Mouse (Mus musculus) myocyte (in vitro differentiated cells): ENCODE measurements around the gene Hcrt. TPM values are rescaled to one million over a fixed set of nuclear protein-coding genes. Genes with fewer than 3 reads are reported as not detected.

Experiments used
- H3K27me3 ChIP-seq: one replicate; pipeline ENCODE4 v1.6.1; 2011; ENCODE audit not compliant: control insufficient read depth, insufficient read depth, insufficient read length
- H3K36me3 ChIP-seq: one replicate; pipeline ENCODE4 v1.6.1; 2011; ENCODE audit not compliant: control insufficient read depth, insufficient read depth
- H3K4me2 ChIP-seq: one replicate; pipeline ENCODE4 v1.6.1; 2011; ENCODE audit warnings: low read depth, control low read depth
- H3K4me3 ChIP-seq: one replicate; pipeline ENCODE4 v1.5.1; 2011; ENCODE audit warnings: mild to moderate bottlenecking, control low read depth, moderate library complexity
- H3K79me2 ChIP-seq: one replicate; pipeline ENCODE4 v1.6.1; 2011; ENCODE audit not compliant: control insufficient read depth, insufficient read depth
- H3ac ChIP-seq: one replicate; pipeline ENCODE4 v1.6.1; 2011; ENCODE audit not compliant: control insufficient read depth, insufficient read length
- CEBPB ChIP-seq: IDR thresholded peaks from 2 replicates; pipeline ENCODE4 v1.6.1; 2011; ENCODE audit warnings: mild to moderate bottlenecking, moderate library complexity; ENCODE audit not compliant: poor library complexity, insufficient read depth, severe bottlenecking
- E2F4 ChIP-seq: IDR thresholded peaks from one replicate; pipeline ENCODE4 v1.6.1; 2011; ENCODE audit warnings: mild to moderate bottlenecking, control low read depth, moderate library complexity; ENCODE audit not compliant: insufficient read depth
- MAX ChIP-seq: IDR thresholded peaks from one replicate; pipeline ENCODE4 v1.6.1; 2011; ENCODE audit warnings: low read depth, mild to moderate bottlenecking, control low read depth
- MYOD1 ChIP-seq, 3 experiments: IDR thresholded peaks; one replicate each; pipeline ENCODE4 v1.6.1; 2011; ENCODE audit warnings: control low read depth in 2 of 3, low read depth in 2 of 3, mild to moderate bottlenecking in 2 of 3, moderate library complexity in 1 of 3; ENCODE audit not compliant: insufficient read length in 2 of 3, control insufficient read depth in 1 of 3
- MYOG ChIP-seq, 3 experiments: IDR thresholded peaks; one replicate each; pipeline ENCODE4 v1.6.1; 2011; ENCODE audit warnings: control low read depth in 2 of 3, low read depth in 2 of 3, mild to moderate bottlenecking in 2 of 3; ENCODE audit not compliant: insufficient read length in 2 of 3, control insufficient read depth in 1 of 3, insufficient read depth in 1 of 3
- POLR2A ChIP-seq: IDR thresholded peaks from one replicate; pipeline ENCODE4 v1.6.1; 2011; ENCODE audit warnings: low read depth, mild to moderate bottlenecking, control low read depth, moderate library complexity; ENCODE audit not compliant: insufficient read length
- POLR2AphosphoS2 ChIP-seq: IDR thresholded peaks from one replicate; pipeline ENCODE4 v1.6.1; 2011; ENCODE audit warnings: low read depth, control low read depth; ENCODE audit not compliant: insufficient read length
- REST ChIP-seq: IDR thresholded peaks from one replicate; pipeline ENCODE4 v1.6.1; 2011; ENCODE audit warnings: mild to moderate bottlenecking, control low read depth, moderate library complexity; ENCODE audit not compliant: insufficient read depth, insufficient read length
- SRF ChIP-seq: IDR thresholded peaks from one replicate; pipeline ENCODE4 v1.6.1; 2011; ENCODE audit warnings: low read depth; ENCODE audit not compliant: control insufficient read depth, insufficient read length
- TCF12 ChIP-seq: IDR thresholded peaks from one replicate; pipeline ENCODE4 v1.6.1; 2011; ENCODE audit warnings: mild to moderate bottlenecking, control low read depth; ENCODE audit not compliant: poor library complexity, insufficient read depth, severe bottlenecking
- TCF3 ChIP-seq: IDR thresholded peaks from one replicate; pipeline ENCODE4 v1.6.1; 2011; ENCODE audit warnings: low read depth, control low read depth; ENCODE audit not compliant: insufficient read length
- USF1 ChIP-seq: IDR thresholded peaks from one replicate; pipeline ENCODE4 v1.6.1; 2011; ENCODE audit warnings: low read depth, mild to moderate bottlenecking, control low read depth, moderate library complexity
- polyA plus RNA-seq: library from polyadenylated mRNA; unstranded; fragments of >200 nt; fragmentation: generic; extraction: Trizol; gene quantifications from one replicate; pipeline ENCODE4 v1.2.1, GENCODE M21; 2012; ENCODE audit warnings: missing spikeins

Gene Hcrt
- polyA plus RNA-seq, 1 experiment = not detected

DNA sequence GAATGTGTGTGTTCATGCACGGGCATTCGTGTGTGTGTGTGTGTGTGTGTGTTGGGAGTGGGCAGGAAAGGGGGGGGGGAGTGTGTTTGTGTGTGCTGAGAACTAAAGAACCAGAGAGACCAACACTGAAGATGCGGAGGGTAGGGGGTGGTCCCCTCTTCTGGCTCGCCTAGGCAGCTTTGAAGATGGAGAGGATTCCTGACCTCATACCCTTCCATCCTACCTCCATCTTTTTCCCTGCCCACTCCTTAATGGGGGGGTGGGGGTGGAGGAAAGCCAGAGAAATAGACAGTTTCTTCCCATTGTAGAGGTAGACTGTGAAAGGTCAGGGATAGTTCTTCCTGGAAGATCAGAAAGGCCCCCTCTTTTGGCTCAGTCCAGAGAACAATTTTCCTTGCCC lies 49.6 kb downstream of the Hcrt start:
- H3ac ChIP-seq = no peak overlapping the region
- peaks cover 16% of the 10 kb centered on the region for H3K36me3 ChIP-seq
- H3K79me2 ChIP-seq = no peaks in the 10 kb centered on the region
- H3K4me3 ChIP-seq = no peak overlapping the region
- TF ChIP-seq POLR2AphosphoS2 = peak; percentile 10
- TF ChIP-seq TCF3 = no peak
- TF ChIP-seq MAX = no peak
- TF ChIP-seq TCF12 = no peak
- no peaks in the 10 kb centered on the region for H3K27me3 ChIP-seq
- H3K4me2 ChIP-seq = no peak overlapping the region

DNA sequence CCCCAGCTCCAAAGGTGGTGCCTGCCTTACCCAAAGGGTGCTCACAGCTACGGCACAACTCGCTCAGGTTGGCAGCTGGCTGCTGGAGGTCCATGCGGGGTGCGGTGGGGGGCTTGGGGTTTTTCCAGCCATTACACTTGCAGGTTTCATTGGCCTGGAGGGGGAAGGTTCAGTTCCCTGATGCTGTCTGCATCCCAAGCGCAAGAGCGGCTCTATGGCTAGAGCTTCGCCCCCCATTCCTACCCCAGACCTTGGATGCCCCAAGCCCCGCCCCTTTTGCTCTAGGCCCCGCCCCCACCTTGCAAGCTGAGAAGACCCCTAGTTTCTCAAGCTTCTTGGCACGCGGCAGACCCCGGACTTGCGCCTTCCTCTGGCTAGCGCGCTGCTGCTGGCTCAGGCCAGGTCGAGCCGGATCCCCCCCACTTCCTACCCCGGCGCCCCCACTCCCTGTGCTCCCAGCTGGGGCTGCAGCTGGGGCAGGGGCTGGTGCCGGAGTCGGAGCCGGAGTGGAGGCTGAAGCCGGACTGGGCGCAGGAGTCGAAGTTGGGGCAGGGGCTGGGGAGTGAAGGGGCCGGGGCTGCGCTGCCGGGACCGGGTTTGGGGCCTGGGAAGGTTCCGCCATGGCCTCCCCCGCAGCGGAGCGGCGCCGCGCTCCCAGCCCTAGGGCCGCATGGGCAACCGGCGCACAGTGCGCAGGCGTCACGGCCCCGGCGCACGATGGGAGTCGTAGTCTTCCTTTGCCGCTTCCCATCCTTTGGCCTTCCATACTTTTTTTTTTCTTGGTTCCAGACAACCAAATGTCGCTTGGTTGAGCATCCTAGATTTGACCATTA lies 50.7 kb downstream of the Hcrt start, which contains the start of gene Kat2a:
Gene Kat2a, minus strand, starts transcription at position 683 of the 833 bp plus-strand sequence.
- Histone ChIP-seq H3K27me3 (no peaks in the 10 kb centered on the region), H3K4me2 (peak within 1 kb of the TSS; percentile 75), H3K4me3 (peak within 1 kb of the TSS; percentile 39), H3ac (peak within 1 kb of the TSS; percentile 15), H3K36me3 (peaks cover 22% of the 10 kb centered on the region), H3K79me2 (no peaks in the 10 kb centered on the region)
- TF ChIP-seq MYOD1 (IDR thresholded peaks at IDR 0.05; ENCODE audit: control insufficient read depth in 1 of 3, insufficient read length in 2 of 3, low read depth in 2 of 3) (no peak), MYOG (IDR thresholded peaks at IDR 0.05; ENCODE audit: control insufficient read depth in 1 of 3, insufficient read depth in 1 of 3, insufficient read length in 2 of 3, low read depth in 2 of 3) (no peak), CEBPB (no peak), TCF12 (no peak), POLR2A (peak; percentile 95), REST (no peak), TCF3 (no peak), MAX (no peak), POLR2AphosphoS2 (peak; percentile 98), SRF (no peak), E2F4 (no peak), USF1 (no peak)

Other genes starting within 250 kb of the Hcrt start
- 95.5 TPM for gene Acly, start 234.9 kb downstream of the Hcrt start, polyA plus RNA-seq
- gene Ttc25, start 217.3 kb downstream of the Hcrt start, polyA plus RNA-seq = 0.71 TPM
- 18.5 TPM for gene Cnp, start 188.0 kb downstream of the Hcrt start, polyA plus RNA-seq
- gene Nkiras2, start 143.7 kb downstream of the Hcrt start, polyA plus RNA-seq = 130 TPM
- gene Dnajc7, start 142.8 kb downstream of the Hcrt start, polyA plus RNA-seq = 113 TPM
- 0.24 TPM for gene Zfp385c, start 70.5 kb downstream of the Hcrt start, polyA plus RNA-seq
- gene Dhx58, start 58.7 kb downstream of the Hcrt start, polyA plus RNA-seq = 0.40 TPM
- 29.9 TPM for gene Kat2a, start 50.5 kb downstream of the Hcrt start, polyA plus RNA-seq
- gene Hspb9, start 49.1 kb downstream of the Hcrt start, polyA plus RNA-seq = 0.23 TPM
- gene Rab5c, start 24.7 kb downstream of the Hcrt start, polyA plus RNA-seq = 128 TPM
- gene Kcnh4, start 3.0 kb downstream of the Hcrt start, polyA plus RNA-seq = 0.05 TPM
- 10.4 TPM for gene Ghdc, start 8.0 kb upstream of the Hcrt start, polyA plus RNA-seq
- 12.0 TPM for gene Stat5b, start 87.8 kb upstream of the Hcrt start, polyA plus RNA-seq
- 27.2 TPM for gene Stat5a, start 96.4 kb upstream of the Hcrt start, polyA plus RNA-seq
- gene Stat3, start 176.6 kb upstream of the Hcrt start, polyA plus RNA-seq = 93.7 TPM
- gene Cavin1, start 208.0 kb upstream of the Hcrt start, polyA plus RNA-seq = 284 TPM
- 45.0 TPM for gene Atp6v0a1, start 246.5 kb upstream of the Hcrt start, polyA plus RNA-seq